Mouse (Mus musculus) small intestine, adult 2 months (tissue): ENCODE results near the gene Atp2a3.

Experiments
- CTCF ChIP-seq: fragments of 200-500 bp; IDR thresholded peaks from 2 replicates; pipeline ENCODE4 v1.5.1; 2012; ENCODE audit warnings: low read depth, mild to moderate bottlenecking, control low read depth, inconsistent platforms, low read length, moderate library complexity, mixed read lengths; ENCODE audit not compliant: insufficient replicate concordance, insufficient read length; ENCODE audit errors: extremely low read depth
- POLR2A ChIP-seq: fragments of 200-500 bp; IDR thresholded peaks from 2 replicates; pipeline ENCODE4 v1.6.1; 2012; ENCODE audit warnings: low read depth, mild to moderate bottlenecking, control low read depth, inconsistent platforms, low read length, moderate library complexity

DNA sequence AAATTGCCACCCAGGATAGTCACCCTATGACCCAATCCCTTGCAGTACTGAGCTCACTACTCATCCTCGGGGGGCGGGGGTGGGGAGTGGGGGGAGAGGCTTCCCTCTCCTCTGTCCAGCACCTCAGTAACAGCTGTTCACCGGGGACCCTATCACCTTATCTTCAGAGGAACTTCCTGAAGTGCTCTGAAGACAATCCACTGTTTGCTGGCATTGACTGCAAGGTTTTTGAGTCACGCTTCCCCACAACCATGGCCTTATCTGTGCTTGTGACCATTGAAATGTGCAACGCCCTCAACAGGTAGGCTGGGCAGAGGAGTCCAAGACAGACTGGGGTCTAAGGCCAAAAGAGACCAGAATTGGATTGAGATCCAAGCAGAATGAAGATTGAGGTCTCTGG is 26.8 kb downstream of the Atp2a3 start:
- no peak for TF ChIP-seq CTCF
- no peak for TF ChIP-seq POLR2A
